Mouse (Mus musculus) layer of hippocampus, postnatal 14 days (tissue): ENCODE data around the gene Diras1. TPM values are rescaled to one million over a fixed set of nuclear protein-coding genes. Genes with fewer than 3 reads are reported as not detected.
"Not testable (repeated sequence)": the region's sequence is repeated elsewhere in the genome, so short reads cannot be mapped to it uniquely, and the experiment has no call there.

Experiments used
- DNase-seq, 2 experiments: peaks; one replicate each; pipeline ENCODE4 v3.0.0; 2021 to 2022; ENCODE audit warnings: low spot score in 2 of 2, mixed read lengths in 1 of 2
- long read RNA-seq, 2 experiments: library from polyadenylated mRNA; stranded (forward); transcript quantifications; one replicate each; pipeline ENCODE4 v2.0.0; 2021
- total RNA-seq, 2 experiments: library from RNA; stranded (reverse); gene quantifications; 2 replicates each; pipeline ENCODE4 v1.2.3; 2021

The Diras1 gene
- total RNA-seq, result 100 to 1,000 TPM; 100 to 105 TPM
- long read RNA-seq, experiment 1, transcript Diras1-201 (2 exons, 2,953 nt), result major isoform, 50 of 80 reads
- long read RNA-seq, experiment 1, partial matches to known transcripts, result 0 of 80 reads
- long read RNA-seq, experiment 1, other reads (novel, unspliced or antisense), result 30 of 80 reads
- long read RNA-seq, experiment 2, transcript Diras1-201 (2 exons, 2,953 nt), result major isoform, 53 of 96 reads
- long read RNA-seq, experiment 2, partial matches to known transcripts, result 0 of 96 reads
- long read RNA-seq, experiment 2, other reads (novel, unspliced or antisense), result 43 of 96 reads

- no peak for DNase-seq
These were observed at the start of gene Diras1 for GRCm38 (mm10) chr10:81025639-81026275. Diras1 (minus strand) TSS chr10:81025662.

DNA sequence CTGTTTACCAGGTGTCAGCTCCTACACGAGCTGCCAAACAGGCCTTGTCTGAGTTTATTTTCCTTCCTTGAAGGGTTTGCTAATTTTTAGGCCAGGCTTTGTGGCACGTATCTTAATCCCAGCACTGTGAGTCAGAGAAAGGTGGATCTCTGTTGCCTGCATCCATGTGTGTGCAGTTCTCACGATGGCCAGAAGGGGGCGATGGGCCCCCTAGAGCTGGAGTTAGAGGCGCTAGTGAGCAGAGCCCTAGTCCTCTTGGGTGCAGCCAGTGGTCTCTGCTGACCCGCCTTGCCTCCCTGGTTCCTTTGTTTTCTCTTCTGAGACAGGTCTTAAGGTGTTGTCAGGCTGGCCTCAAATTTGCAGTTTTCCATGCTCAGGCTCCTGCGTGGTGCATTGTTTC is 48.0 kb upstream of the Diras1 start:
- no peak for DNase-seq

DNA sequence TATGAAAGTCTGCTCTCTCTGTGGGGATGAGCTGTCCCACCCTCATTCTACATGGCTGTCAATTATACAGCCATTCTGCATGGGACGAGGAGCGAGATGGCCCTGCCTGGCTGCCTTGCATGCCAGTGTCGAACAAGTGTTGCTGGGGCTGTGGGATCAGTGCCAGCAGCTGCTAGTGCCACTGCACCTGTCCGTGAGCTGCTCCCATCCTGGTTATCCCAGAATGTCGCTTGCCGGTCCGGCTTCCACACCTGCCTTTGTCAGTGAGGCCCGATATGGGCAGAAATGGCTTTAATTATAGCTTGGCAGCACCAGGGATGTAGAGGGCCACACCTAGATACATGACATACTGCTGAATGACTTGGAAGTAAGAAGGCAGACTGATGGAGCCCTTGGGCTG is 46.8 kb upstream of the Diras1 start:
- no peak for DNase-seq

- DNase-seq, result peak; percentile 94 to 99
These were observed 44.4 kb upstream of the Diras1 start, which contains the start of gene Thop1 for GRCm38 (mm10) chr10:81069836-81070235. Thop1 (plus strand) TSS chr10:81070035.

- DNase-seq, result no peak
These were observed 43.2 kb upstream of the Diras1 start for GRCm38 (mm10) chr10:81068706-81069105.

DNA sequence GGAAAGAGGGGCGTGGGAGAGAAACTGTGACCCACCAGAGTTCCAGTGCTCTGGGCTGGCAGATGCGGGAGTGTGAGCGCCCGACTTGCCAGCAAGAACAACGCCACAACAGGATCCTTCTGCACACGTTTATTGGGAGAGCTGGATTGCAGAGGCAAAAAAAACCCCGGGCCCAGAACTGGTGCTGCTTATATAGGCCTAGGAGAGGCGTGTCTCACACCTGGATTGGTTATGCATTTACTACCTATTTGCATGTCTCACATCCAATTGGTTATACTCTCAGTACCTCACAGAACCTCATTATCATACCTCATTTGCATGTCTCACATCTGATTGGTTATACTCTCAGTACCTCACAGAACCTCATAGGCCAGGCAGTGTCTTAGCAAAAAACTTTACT is 39.1 kb upstream of the Diras1 start:
- DNase-seq, result not testable (repeated sequence)

DNA sequence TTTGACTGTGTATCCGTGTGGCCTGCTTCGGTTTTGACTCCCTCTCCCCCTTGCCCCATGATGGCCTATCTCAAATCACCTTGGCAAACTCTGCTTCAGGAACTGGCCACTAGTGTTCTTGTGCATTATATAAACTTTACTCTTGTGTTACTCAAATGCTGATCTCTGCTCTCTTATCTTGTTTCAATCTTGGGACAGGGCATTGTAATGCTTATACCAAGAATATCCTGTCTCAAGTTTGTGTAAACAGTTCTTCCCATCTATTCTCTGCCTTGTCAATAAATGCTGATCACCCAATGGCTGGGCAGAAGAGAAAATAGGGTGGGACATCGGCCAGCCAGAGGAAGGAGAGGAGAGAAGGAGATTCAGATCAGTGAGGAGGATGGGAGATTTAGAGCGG is 37.2 kb upstream of the Diras1 start:
- DNase-seq, result no peak

DNA sequence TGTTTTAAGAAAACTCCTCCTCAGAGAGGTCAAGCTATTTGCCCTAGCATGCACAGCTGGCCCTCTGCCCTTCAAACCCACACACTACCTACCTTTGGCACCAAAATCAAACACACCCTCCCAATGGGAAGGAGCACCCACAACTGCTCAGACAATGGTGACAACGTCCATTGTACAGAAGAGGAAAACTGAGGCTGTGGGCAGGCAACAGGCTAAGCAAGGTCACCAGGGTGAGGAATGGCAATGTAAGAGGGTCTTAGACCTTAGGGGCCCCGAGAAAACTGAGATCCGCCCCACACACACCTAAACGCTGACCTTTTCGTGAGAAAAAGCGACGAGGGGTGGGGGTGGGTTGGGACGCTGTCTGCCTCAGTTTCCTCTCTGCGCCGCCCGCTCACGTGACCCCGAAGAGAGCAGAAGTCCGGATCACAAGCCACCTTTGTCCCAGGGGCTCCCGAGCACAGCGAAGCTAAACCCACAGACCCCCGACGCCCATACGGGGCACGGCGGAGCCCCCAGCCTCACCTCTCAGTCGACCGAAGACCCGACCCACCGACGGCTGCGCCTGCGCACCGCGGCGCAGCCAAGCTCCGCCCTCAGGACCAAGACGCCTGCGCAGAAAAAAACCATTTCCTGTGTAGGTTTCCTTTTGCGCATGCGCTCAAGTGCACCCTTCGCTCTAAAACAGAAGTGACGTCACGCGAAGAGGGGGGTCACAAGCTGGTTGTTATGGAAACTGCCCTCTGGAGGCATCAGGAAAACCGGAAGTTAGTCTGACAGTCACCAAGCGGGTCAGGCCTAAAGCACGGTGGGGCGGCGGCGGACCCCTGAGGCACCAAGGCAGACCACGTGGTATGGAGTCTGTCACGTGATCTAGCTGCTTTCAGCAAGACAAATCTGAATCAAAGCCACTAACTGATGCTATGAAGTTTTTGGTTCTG is 34.4 kb upstream of the Diras1 start, which contains the start of gene Sgta:
Gene Sgta, minus strand, starts transcription at position 579 of the 941 bp plus-strand sequence.
- peak; percentile 99 to 100 for DNase-seq

- no peak for DNase-seq
These were observed 33.4 kb upstream of the Diras1 start for GRCm38 (mm10) chr10:81058896-81059295.

DNA sequence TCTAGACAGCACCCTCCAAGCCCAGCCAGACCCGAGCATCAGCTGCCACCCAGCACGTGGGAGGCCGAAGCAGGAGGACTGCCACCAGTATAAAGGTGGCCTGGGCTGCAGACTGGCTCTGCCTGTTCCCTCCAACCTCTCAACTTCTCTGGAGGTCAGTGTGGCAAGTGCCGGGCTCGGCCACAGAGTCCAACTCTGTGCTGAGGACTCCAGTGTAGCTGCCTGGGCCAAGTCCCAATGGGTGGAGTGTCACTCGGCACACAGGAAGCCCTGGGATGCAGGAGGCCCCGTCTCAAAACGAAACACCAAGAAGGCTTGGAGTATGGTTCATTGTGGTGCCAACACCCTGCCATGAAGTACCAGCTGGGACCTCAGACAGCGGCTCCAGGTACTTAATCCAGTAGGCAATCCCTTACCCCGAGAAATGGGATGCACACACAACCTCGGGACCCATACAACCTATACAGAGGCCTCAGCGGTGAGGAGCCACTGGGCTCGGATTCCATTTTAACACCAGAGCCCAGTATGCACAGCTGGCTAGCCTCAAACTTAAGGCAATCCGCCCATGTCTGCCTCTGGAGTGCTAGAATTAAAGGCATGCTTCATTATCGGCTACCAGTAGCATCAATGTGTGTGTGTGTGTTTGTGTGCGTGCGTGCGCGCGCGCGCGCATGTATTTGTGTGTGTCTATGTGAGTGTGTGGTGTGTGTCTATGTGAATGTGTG is 32.1 kb upstream of the Diras1 start:
- no peak for DNase-seq

DNA sequence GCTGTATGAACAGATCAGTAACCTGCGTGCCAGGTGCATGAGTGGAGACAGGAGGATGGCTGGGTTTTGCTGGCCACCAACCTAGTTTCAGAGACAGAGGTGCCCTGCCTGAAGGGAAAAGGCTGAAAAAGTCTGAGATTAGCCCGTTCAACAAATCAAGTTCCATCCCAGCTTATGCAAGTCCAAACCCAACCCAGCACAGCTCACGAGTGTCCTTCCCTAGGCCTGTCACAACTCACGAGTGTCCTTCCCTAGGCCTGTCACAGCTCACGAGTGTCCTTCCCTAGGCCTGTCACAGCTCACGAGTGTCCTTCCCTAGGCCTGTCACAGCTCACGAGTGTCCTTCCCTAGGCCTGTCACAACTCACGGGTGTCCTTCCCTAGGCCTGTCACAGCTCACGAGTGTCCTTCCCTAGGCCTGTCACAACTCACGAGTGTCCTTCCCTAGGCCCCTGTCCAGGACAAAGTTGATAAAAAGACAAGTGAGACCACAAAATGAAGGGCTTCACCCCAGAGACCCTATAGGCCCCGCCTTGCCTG is 30.4 kb upstream of the Diras1 start:
- not testable (repeated sequence) for DNase-seq

DNA sequence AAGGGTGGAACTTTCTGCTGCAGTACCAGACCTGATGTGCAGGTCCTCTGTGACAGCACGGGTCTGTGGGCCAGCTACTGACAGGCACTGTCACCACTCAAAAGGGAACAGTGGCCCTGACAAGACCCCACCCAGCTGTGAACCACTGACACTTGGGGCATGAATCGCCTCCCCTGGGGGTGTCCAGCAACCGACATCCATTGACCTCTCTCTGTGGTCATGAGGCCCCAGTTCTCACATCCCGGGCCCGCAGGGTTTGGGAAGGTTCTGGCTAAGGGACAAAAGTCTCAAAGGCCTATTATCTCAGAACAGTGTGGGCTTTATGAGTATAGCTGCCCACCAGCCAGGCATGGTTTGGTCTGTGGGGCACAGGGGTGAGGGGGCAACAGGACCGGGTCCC is 29.7 kb upstream of the Diras1 start:
- no peak for DNase-seq

DNA sequence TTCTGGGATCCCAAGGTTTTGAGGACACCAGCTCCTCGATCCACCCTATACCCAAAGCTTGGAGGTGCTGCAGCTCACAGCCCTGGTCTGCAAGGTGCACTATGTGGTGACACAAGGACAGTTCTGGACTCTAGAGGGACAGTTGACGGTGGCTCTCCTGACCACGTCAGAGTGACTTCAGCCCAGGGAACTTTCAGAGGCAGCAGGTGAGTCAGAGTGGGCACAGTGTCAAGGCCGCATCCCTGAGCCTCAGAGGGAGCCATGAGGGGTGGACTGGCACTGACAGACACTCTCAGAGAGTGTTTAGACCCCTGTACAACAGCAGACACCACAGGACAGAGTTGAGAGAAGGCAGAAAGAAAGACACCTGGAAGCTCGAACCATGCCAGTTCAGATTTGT is 27.1 kb upstream of the Diras1 start:
- DNase-seq, result no peak

DNA sequence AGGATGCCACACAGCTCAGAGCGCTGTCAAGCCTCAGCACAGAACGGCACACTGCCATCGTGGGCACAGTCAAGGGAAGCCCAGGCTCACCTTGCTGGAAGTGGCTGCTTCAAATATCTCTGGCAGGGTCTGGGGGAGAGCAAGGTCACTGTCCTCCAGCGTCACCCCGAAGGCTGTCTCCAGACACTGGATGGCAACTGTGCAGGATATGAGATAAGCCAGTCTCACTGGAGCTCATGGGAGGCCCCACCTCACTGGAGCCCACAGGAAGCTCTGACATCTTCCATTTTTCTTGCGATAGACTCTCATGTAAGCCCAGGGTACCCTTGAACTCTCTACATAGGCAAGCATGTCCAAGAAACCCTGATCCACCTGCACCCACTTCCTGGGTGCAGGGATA is 25.7 kb upstream of the Diras1 start:
- DNase-seq, result no peak

DNA sequence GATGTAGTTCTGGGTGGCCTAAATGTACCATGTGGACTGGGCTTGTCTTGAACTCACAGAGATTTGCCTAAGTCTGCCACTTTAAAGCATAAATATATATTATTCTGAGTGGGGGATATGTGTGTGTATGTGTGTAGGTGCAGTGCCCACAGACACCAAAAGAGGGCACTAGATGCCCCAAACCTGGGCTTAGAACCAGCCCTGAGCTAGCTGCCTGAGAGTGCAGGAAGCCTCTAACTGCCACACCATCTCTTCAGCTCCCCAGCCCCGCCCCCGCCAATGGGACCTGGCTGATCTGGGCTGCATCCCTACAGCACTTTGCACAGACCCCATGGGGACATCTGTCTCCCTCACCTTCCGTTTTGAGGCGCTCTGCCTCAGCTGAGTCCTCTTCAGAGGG is 25.2 kb upstream of the Diras1 start:
- no peak for DNase-seq

GRCm38 (mm10) chr10:81045246-81045645 is 19.8 kb upstream of the Diras1 start:
- DNase-seq, result not testable (repeated sequence)

DNA sequence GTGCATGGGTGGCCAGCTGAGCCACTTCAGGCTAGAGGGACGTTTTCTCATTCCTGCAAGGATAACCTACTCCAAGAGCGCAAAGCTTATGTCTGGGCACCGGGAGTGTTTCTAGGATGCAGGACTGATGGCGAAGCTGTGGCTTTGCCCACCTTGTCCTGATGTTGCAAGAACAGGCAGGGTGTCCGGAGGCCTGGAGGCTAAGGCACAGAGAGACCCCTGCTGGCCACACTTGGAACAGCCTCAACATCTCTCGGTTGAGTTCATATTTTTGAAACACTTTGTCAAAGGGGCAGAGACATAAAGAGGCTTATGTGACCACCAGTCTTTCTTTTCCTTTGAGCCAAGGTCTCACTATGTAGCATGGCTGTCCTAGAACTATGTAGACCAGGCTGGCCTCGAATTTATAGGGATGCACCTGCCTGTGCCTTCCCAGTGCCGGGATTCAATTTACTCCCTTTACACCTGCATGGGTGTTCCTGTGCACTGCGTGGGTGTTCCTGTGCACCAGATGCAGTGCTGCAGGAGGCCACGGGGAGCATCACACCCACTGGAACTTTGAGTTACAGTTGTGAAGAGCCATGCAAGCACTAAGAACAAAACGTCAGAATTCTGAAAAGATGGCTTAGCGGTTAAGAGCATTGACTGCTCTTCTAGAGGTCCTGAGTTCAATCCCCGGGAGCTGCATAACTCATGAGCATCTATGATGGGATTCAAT is 16.2 kb upstream of the Diras1 start:
- DNase-seq, result peak; percentile 62 to 70

GRCm38 (mm10) chr10:81036988-81037580 is 11.6 kb upstream of the Diras1 start, which contains the start of gene Slc39a3:
Slc39a3 (minus strand) TSS chr10:81037426.
- peak; percentile 100 for DNase-seq

GRCm38 (mm10) chr10:81036251-81036650 is 10.8 kb upstream of the Diras1 start:
- DNase-seq, result no peak
